Mouse (Mus musculus): ENCODE results near the gene Olfr971. TPM values are rescaled to one million over a fixed set of nuclear protein-coding genes. Genes with fewer than 3 reads are reported as not detected.
"Not testable (repeated sequence)": the region's sequence is repeated elsewhere in the genome, so short reads cannot be mapped to it uniquely, and the experiment has no call there.

Olfr971 gene
- total RNA-seq (2017), result not detected in 2 replicates

GRCm38 (mm10) chr9:39836576-39836975 lies at the start of gene Olfr971:
Gene Olfr971, plus strand, starts transcription at chr9:39836876.
- not testable (repeated sequence) for ATAC-seq (replicated peaks in 1 of 2; ENCODE audit: insufficient read depth in 1 of 2, low FRiP score in 2 of 2, low TSS enrichment in 1 of 2, low read depth in 1 of 2, poor library complexity in 2 of 2, severe bottlenecking in 2 of 2)

GRCm38 (mm10) chr9:39790558-39790957 lies 46.1 kb upstream of the Olfr971 start, which contains the start of gene Olfr969:
Gene Olfr969, plus strand, starts transcription at chr9:39790945.
- no peak for ATAC-seq (replicated peaks in 1 of 2; ENCODE audit: insufficient read depth in 1 of 2, low FRiP score in 2 of 2, low TSS enrichment in 1 of 2, low read depth in 1 of 2, poor library complexity in 2 of 2, severe bottlenecking in 2 of 2)

GRCm38 (mm10) chr9:39808560-39808959 lies 28.1 kb upstream of the Olfr971 start, which contains the start of gene Olfr970:
Gene Olfr970, plus strand, starts transcription at chr9:39808860.
- no peak for ATAC-seq (replicated peaks in 1 of 2; ENCODE audit: insufficient read depth in 1 of 2, low FRiP score in 2 of 2, low TSS enrichment in 1 of 2, low read depth in 1 of 2, poor library complexity in 2 of 2, severe bottlenecking in 2 of 2)

GRCm38 (mm10) chr9:39866122-39866521 lies 29.4 kb downstream of the Olfr971 start, which contains the start of gene Olfr972:
Gene Olfr972, plus strand, starts transcription at chr9:39866422.
- ATAC-seq (replicated peaks in 1 of 2; ENCODE audit: insufficient read depth in 1 of 2, low FRiP score in 2 of 2, low TSS enrichment in 1 of 2, low read depth in 1 of 2, poor library complexity in 2 of 2, severe bottlenecking in 2 of 2), result no peak

GRCm38 (mm10) chr9:39871986-39872385 lies 35.3 kb downstream of the Olfr971 start:
- not testable (repeated sequence) for ATAC-seq (replicated peaks in 1 of 2; ENCODE audit: insufficient read depth in 1 of 2, low FRiP score in 2 of 2, low TSS enrichment in 1 of 2, low read depth in 1 of 2, poor library complexity in 2 of 2, severe bottlenecking in 2 of 2)

GRCm38 (mm10) chr9:39877541-39878396 lies 41.1 kb downstream of the Olfr971 start:
- not testable (repeated sequence) for ATAC-seq (replicated peaks in 1 of 2; ENCODE audit: insufficient read depth in 1 of 2, low FRiP score in 2 of 2, low TSS enrichment in 1 of 2, low read depth in 1 of 2, poor library complexity in 2 of 2, severe bottlenecking in 2 of 2)

Other genes starting within 250 kb of the Olfr971 start
- gene AW551984, start 232.5 kb upstream of the Olfr971 start, total RNA-seq (2017), result not detected in 2 replicates
- gene Olfr148, start 226.2 kb upstream of the Olfr971 start, total RNA-seq (2017), result not detected in 2 replicates
- gene Olfr960, start 215.5 kb upstream of the Olfr971 start, total RNA-seq (2017), result not detected in 2 replicates
- not detected in 2 replicates for gene Olfr961, start 191.8 kb upstream of the Olfr971 start, total RNA-seq (2017)
- not detected in 2 replicates for gene Olfr963, start 169.7 kb upstream of the Olfr971 start, total RNA-seq (2017)
- not detected in 2 replicates for gene Olfr149, start 129.8 kb upstream of the Olfr971 start, total RNA-seq (2017)
- not detected in 2 replicates for gene Olfr965, start 125.5 kb upstream of the Olfr971 start, total RNA-seq (2017)
- gene Olfr150, start 105.9 kb upstream of the Olfr971 start, total RNA-seq (2017), result not detected in 2 replicates
- not detected in 2 replicates for gene Olfr967, start 90.6 kb upstream of the Olfr971 start, total RNA-seq (2017)
- not detected in 2 replicates for gene Olfr968, start 53.6 kb upstream of the Olfr971 start, total RNA-seq (2017)
- not detected in 2 replicates for gene Olfr969, start 45.9 kb upstream of the Olfr971 start, total RNA-seq (2017)
- gene Olfr970, start 28.0 kb upstream of the Olfr971 start, total RNA-seq (2017), result not detected in 2 replicates
- gene Olfr972, start 29.5 kb downstream of the Olfr971 start, total RNA-seq (2017), result not detected in 2 replicates
- gene Olfr229, start 70.5 kb downstream of the Olfr971 start, total RNA-seq (2017), result not detected in 2 replicates
- gene Olfr974, start 100.6 kb downstream of the Olfr971 start, total RNA-seq (2017), result not detected in 2 replicates
- gene Olfr975, start 115.2 kb downstream of the Olfr971 start, total RNA-seq (2017), result not detected in 2 replicates
- not detected in 2 replicates for gene Olfr976, start 124.3 kb downstream of the Olfr971 start, total RNA-seq (2017)
- not detected in 2 replicates for gene Olfr978, start 155.2 kb downstream of the Olfr971 start, total RNA-seq (2017)
- not detected in 2 replicates for gene Olfr979, start 166.6 kb downstream of the Olfr971 start, total RNA-seq (2017)
- gene Olfr980, start 172.7 kb downstream of the Olfr971 start, total RNA-seq (2017), result not detected in 2 replicates
- not detected in 2 replicates for gene Olfr981, start 184.6 kb downstream of the Olfr971 start, total RNA-seq (2017)
- not detected in 2 replicates for gene Olfr982, start 237.0 kb downstream of the Olfr971 start, total RNA-seq (2017)

Measured in hematopoietic stem cell, adult 5-6 weeks (primary cell).